Mouse (Mus musculus) adrenal gland, postnatal 25 days (tissue): ENCODE results near the gene Wdr91. TPM values are rescaled to one million over a fixed set of nuclear protein-coding genes. Genes with fewer than 3 reads are reported as not detected.

Source experiments
- DNase-seq: peaks from one replicate; pipeline ENCODE4 v3.0.0; 2021; ENCODE audit warnings: mixed read lengths
- total RNA-seq: library from RNA; stranded (reverse); gene quantifications from 2 replicates; pipeline ENCODE4 v1.2.3, GENCODE M21; 2021

Wdr91 gene
- total RNA-seq, 1 experiment from 2014 or later: 16.6 TPM

GRCm38 (mm10) chr6:34877509-34878321 is 33.0 kb downstream of the Wdr91 start, which contains the start of gene Cyren:
Cyren (minus strand) TSS chr6:34878060.
- peak; percentile 94 for DNase-seq

- no peak for DNase-seq
Observed at GRCm38 (mm10) chr6:34876835-34877156, 33.9 kb downstream of the Wdr91 start.

GRCm38 (mm10) chr6:34875966-34876834 is 34.5 kb downstream of the Wdr91 start:
- no peak for DNase-seq

GRCm38 (mm10) chr6:34875268-34875761 is 35.4 kb downstream of the Wdr91 start:
- DNase-seq: no peak

- peak; percentile 45 for DNase-seq
Observed at GRCm38 (mm10) chr6:34874101-34874921, 36.4 kb downstream of the Wdr91 start.

- DNase-seq: no peak
Observed at GRCm38 (mm10) chr6:34872871-34873270, 37.8 kb downstream of the Wdr91 start.

- no peak for DNase-seq
Observed at GRCm38 (mm10) chr6:34871929-34872328, 38.7 kb downstream of the Wdr91 start.

- DNase-seq: no peak
Observed at GRCm38 (mm10) chr6:34870724-34871123, 40.0 kb downstream of the Wdr91 start.

GRCm38 (mm10) chr6:34870136-34870535 is 40.5 kb downstream of the Wdr91 start:
- DNase-seq: no peak

GRCm38 (mm10) chr6:34869225-34869915 is 41.3 kb downstream of the Wdr91 start:
- DNase-seq: no peak

GRCm38 (mm10) chr6:34868507-34869217 is 42.0 kb downstream of the Wdr91 start:
- DNase-seq: no peak

GRCm38 (mm10) chr6:34867995-34868350 is 42.7 kb downstream of the Wdr91 start:
- no peak for DNase-seq

- DNase-seq: no peak
Observed at GRCm38 (mm10) chr6:34867301-34867994, 43.2 kb downstream of the Wdr91 start.

GRCm38 (mm10) chr6:34866786-34867185 is 43.9 kb downstream of the Wdr91 start:
- no peak for DNase-seq

GRCm38 (mm10) chr6:34865711-34866593 is 44.7 kb downstream of the Wdr91 start:
- DNase-seq: no peak

GRCm38 (mm10) chr6:34865213-34865612 is 45.5 kb downstream of the Wdr91 start:
- no peak for DNase-seq

GRCm38 (mm10) chr6:34863786-34864514 is 46.7 kb downstream of the Wdr91 start:
- no peak for DNase-seq

GRCm38 (mm10) chr6:34862791-34863403 is 47.8 kb downstream of the Wdr91 start, which contains the start of gene Tmem140:
Tmem140 (plus strand) TSS chr6:34863146.
- DNase-seq: peak; percentile 44
